Mouse (Mus musculus) midbrain, embryonic 10.5 days (tissue): ENCODE measurements around the gene Eddm3b. TPM values are rescaled to one million over a fixed set of nuclear protein-coding genes. Genes with fewer than 3 reads are reported as not detected.

Experiments
- DNase-seq: peaks from one replicate; pipeline ENCODE4 v3.0.0-alpha.2; 2017; ENCODE audit warnings: low spot score
- H3K27ac ChIP-seq: fragments of 300-500 bp; sonication (generic); replicated peaks from 2 replicates; pipeline ENCODE4 v1.5.1; 2016; ENCODE audit warnings: mild to moderate bottlenecking
- H3K27me3 ChIP-seq: fragments of 300-500 bp; sonication (generic); 2 replicates; pipeline ENCODE4 v1.6.1; 2016; ENCODE audit warnings: low read depth, mild to moderate bottlenecking; ENCODE audit not compliant: poor library complexity, severe bottlenecking
- H3K36me3 ChIP-seq: fragments of 300-500 bp; sonication (generic); 2 replicates; pipeline ENCODE4 v1.6.1; 2016; ENCODE audit warnings: mild to moderate bottlenecking, moderate library complexity
- H3K4me1 ChIP-seq: fragments of 300-500 bp; sonication (generic); 2 replicates; pipeline ENCODE4 v1.6.1; 2016
- H3K4me3 ChIP-seq: fragments of 300-500 bp; sonication (generic); 2 replicates; pipeline ENCODE4 v1.5.1; 2016; ENCODE audit warnings: mild to moderate bottlenecking, moderate library complexity
- H3K9me3 ChIP-seq: fragments of 300-500 bp; sonication (generic); replicated peaks from 2 replicates; pipeline ENCODE4 v1.6.1; 2016; ENCODE audit warnings: mild to moderate bottlenecking
- WGBS: fragments of 180-500 bp; shearing (Covaris S2); methylation state at CpG from one replicate; pipeline ENCODE4 v1.1.7; 2016; 5-methylcytosine and 5-hydroxymethylcytosine counted together
- polyA plus RNA-seq: library from polyadenylated mRNA; unstranded; fragments of >200 nt; fragmentation: Nextera tagmentation; extraction: Ambion mirVana; gene quantifications from 2 replicates; pipeline ENCODE4 v1.2.1, GENCODE M21; 2016

Gene Eddm3b
- polyA plus RNA-seq, 1 experiment from 2014 or later = 0.16 TPM

- Histone ChIP-seq H3K4me3 (no peak overlapping the region), H3K4me1 (no peaks in the 10 kb centered on the region), H3K36me3 (no peaks in the 10 kb centered on the region), H3K27me3 (no peaks in the 10 kb centered on the region), H3K9me3 (no peaks in the 10 kb centered on the region), H3K27ac (no peak overlapping the region)
- no peak for DNase-seq
- WGBS = 87% methylated on average over 4 of the region's 4 CpGs
These were observed 18.1 kb downstream of the Eddm3b start for GRCm38 (mm10) chr14:51132372-51132771.

DNA sequence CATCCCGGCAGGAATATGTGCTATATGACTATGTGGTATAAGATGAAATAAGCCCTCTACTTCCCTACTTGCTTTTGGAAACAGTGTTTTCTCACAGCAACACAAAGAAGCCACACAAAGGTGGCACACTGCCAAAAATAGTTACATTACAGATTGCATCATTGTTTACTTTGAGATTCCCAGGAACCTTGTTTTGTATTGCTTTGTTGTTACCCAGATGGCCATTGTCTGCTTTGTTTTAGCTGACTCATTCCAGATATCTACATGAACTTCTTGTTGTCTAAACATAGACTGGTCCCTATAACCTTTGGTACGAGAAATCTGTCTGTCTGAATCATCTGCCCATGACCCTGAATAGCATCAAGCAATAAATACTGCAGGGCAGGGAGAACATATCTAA is 26.1 kb downstream of the Eddm3b start:
- Histone ChIP-seq H3K4me1 (no peaks in the 10 kb centered on the region), H3K27ac (no peak overlapping the region), H3K9me3 (no peaks in the 10 kb centered on the region), H3K4me3 (no peak overlapping the region), H3K27me3 (no peaks in the 10 kb centered on the region), H3K36me3 (no peaks in the 10 kb centered on the region)
- WGBS = 86% methylated on average over 2 of the region's 2 CpGs
- DNase-seq = no peak

- no peak for DNase-seq
- no peaks in the 10 kb centered on the region for H3K36me3 ChIP-seq
- H3K27me3 ChIP-seq = no peaks in the 10 kb centered on the region
- H3K27ac ChIP-seq = no peak overlapping the region
- H3K4me3 ChIP-seq = no peak overlapping the region
- H3K9me3 ChIP-seq = no peaks in the 10 kb centered on the region
- WGBS = 87% methylated on average over 4 of the region's 4 CpGs
- H3K4me1 ChIP-seq = peaks cover 8% of the 10 kb centered on the region
These were observed 27.9 kb downstream of the Eddm3b start for GRCm38 (mm10) chr14:51142119-51142518.

GRCm38 (mm10) chr14:51142568-51142967 is 28.3 kb downstream of the Eddm3b start:
- DNase-seq = no peak
- H3K27ac ChIP-seq = no peak overlapping the region
- H3K27me3 ChIP-seq = no peaks in the 10 kb centered on the region
- H3K4me1 ChIP-seq = peaks cover 9% of the 10 kb centered on the region
- no peaks in the 10 kb centered on the region for H3K36me3 ChIP-seq
- no peaks in the 10 kb centered on the region for H3K9me3 ChIP-seq
- WGBS = 82% methylated on average over 3 of the region's 3 CpGs
- no peak overlapping the region for H3K4me3 ChIP-seq

DNA sequence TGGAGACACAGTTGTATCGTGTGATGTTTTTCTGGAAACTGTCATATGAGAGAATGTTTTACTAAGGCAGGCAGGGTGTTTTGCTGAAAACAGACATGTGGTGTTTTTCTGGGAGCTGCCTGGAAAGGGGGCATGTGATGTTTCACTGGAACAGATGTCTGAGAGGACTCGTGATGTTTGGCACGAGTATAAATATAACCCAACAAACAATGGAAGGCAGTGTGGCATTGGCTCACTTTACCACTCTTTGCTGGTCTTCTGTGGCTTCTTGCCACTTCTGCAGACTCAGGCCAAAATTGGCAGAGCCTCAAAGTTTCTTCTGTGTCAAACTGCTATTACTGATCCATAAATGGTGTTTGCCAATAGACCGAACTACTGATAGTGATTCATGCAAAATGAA is 29.1 kb downstream of the Eddm3b start:
- H3K4me1 ChIP-seq = peaks cover 9% of the 10 kb centered on the region
- DNase-seq = no peak
- no peaks in the 10 kb centered on the region for H3K27me3 ChIP-seq
- no peak overlapping the region for H3K4me3 ChIP-seq
- WGBS = 87% methylated on average over 4 of the region's 4 CpGs
- no peaks in the 10 kb centered on the region for H3K36me3 ChIP-seq
- no peak overlapping the region for H3K27ac ChIP-seq
- no peaks in the 10 kb centered on the region for H3K9me3 ChIP-seq

- no peaks in the 10 kb centered on the region for H3K27me3 ChIP-seq
- 89% methylated on average over 2 of the region's 2 CpGs for WGBS
- no peak for DNase-seq
- no peak overlapping the region for H3K27ac ChIP-seq
- H3K4me3 ChIP-seq = no peak overlapping the region
- no peaks in the 10 kb centered on the region for H3K9me3 ChIP-seq
- peaks cover 9% of the 10 kb centered on the region for H3K4me1 ChIP-seq
- no peaks in the 10 kb centered on the region for H3K36me3 ChIP-seq
These were observed 29.7 kb downstream of the Eddm3b start for GRCm38 (mm10) chr14:51143937-51144336.

DNA sequence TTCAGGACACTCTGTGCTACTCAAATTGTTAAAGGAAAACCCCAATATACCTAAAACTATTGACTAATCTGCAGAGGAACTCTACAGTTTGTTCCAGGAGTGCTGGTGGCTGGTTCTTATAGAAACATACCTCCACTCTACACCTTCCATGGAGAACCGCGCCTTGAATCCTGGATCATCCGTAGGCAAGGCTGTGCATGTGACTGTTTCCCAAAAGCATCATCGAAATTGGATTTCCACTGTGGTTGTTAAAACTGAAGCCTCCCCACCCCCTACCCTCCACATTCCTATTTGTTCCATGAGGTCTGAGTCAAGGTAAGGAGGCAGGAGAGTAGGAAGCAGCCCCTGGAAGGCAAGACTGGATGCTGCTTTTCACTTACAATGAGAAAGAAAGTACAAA is 30.2 kb downstream of the Eddm3b start:
- H3K4me1 ChIP-seq = peaks cover 9% of the 10 kb centered on the region
- no peaks in the 10 kb centered on the region for H3K27me3 ChIP-seq
- H3K4me3 ChIP-seq = no peak overlapping the region
- H3K9me3 ChIP-seq = no peaks in the 10 kb centered on the region
- 96% methylated on average over 4 of the region's 4 CpGs for WGBS
- no peak overlapping the region for H3K27ac ChIP-seq
- DNase-seq = no peak
- no peaks in the 10 kb centered on the region for H3K36me3 ChIP-seq

DNA sequence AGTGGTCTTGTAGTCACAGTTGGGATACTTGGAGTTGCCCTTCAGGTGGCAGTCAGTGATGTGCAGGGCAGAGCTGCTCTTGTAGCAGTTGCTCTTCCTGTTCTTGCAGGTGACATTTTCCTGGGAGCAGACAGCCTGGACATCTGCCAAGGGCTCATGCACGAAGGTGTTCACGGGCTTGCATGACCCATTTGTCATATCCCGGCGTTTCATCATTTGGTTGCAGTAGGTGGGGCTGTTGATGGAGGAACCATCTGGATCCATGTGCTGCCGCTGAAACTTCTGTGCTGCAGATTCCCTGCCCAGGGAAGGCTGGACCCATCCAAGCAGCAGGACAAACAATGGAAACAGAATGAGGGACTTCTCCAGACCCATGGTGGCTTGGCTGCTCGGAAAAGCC is 31.3 kb downstream of the Eddm3b start:
- Histone ChIP-seq H3K27ac (no peak overlapping the region), H3K27me3 (no peaks in the 10 kb centered on the region), H3K9me3 (no peaks in the 10 kb centered on the region), H3K4me1 (peaks cover 9% of the 10 kb centered on the region), H3K4me3 (no peak overlapping the region), H3K36me3 (no peaks in the 10 kb centered on the region)
- DNase-seq = no peak
- 94% methylated on average over 6 of the region's 6 CpGs for WGBS

GRCm38 (mm10) chr14:51146685-51147084 is 32.5 kb downstream of the Eddm3b start, which contains the start of gene Rnase1:
Rnase1 (minus strand) TSS chr14:51146785.
- H3K27me3 ChIP-seq = no peaks in the 10 kb centered on the region
- no peak for DNase-seq
- H3K36me3 ChIP-seq = no peaks in the 10 kb centered on the region
- H3K4me3 ChIP-seq = no peak within 1 kb of the TSS
- peaks cover 9% of the 10 kb centered on the region for H3K4me1 ChIP-seq
- no peaks in the 10 kb centered on the region for H3K9me3 ChIP-seq
- WGBS = 53% methylated on average over 2 of the region's 2 CpGs
- no peak within 1 kb of the TSS for H3K27ac ChIP-seq

GRCm38 (mm10) chr14:51148006-51148405 is 33.8 kb downstream of the Eddm3b start:
- no peak overlapping the region for H3K27ac ChIP-seq
- no peak for DNase-seq
- H3K4me1 ChIP-seq = peaks cover 9% of the 10 kb centered on the region
- no peak overlapping the region for H3K4me3 ChIP-seq
- no peaks in the 10 kb centered on the region for H3K27me3 ChIP-seq
- no peaks in the 10 kb centered on the region for H3K9me3 ChIP-seq
- 85% methylated on average over 3 of the region's 3 CpGs for WGBS
- H3K36me3 ChIP-seq = no peaks in the 10 kb centered on the region

DNA sequence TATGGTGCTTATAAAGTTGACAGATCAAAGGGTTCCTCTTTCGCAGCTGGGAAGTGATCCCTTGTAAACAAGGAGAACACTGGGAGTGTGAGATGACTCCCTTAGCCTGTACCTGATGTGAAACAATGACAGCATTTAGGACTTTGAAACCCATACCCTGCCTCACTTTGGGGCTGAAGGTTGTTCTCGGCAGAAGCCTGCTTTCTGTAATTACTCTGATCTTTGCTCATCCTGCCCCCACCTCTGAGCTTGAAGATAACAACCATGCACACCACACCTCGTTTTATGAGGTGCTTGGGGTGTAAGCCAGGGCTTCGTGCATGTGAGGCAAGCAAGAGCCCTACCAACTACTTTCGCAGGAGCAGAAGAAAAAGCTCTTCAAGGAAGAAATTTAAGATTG is 34.9 kb downstream of the Eddm3b start:
- WGBS = 78% methylated on average over 5 of the region's 5 CpGs
- no peaks in the 10 kb centered on the region for H3K36me3 ChIP-seq
- no peaks in the 10 kb centered on the region for H3K27me3 ChIP-seq
- no peak for DNase-seq
- H3K4me3 ChIP-seq = no peak overlapping the region
- no peaks in the 10 kb centered on the region for H3K9me3 ChIP-seq
- peaks cover 9% of the 10 kb centered on the region for H3K4me1 ChIP-seq
- H3K27ac ChIP-seq = no peak overlapping the region

DNA sequence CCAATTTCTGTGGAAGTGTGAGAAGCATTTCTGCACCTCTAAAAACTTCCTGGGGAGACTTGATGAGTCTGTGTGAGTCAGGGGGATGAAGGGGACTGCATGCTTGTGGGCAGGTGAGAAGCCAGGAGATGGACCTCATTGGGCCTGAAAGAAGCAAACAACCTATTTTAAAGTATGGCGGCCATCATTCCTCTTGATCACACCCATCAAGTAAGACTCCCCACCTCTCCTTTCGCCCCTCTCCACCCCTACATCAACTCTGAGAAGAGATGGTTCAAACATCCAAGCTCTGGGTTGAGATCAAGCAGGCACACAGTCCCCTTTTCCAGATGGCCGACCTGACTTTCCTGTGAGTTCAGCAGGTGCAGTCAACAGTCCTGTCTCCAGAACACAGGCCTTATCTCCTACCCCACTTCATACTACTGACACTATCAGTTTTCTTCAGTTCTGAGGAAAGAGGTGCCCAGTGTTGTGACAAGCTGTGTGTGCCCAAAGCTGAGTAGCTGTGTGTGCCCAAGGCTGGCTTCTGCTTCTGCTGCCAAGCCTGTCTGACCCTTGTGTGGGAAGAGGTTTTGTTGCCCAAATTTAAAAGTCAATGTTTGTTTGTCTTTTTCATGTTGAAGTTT is 36.1 kb downstream of the Eddm3b start:
- Histone ChIP-seq H3K36me3 (no peaks in the 10 kb centered on the region), H3K4me3 (no peak overlapping the region), H3K27me3 (no peaks in the 10 kb centered on the region), H3K27ac (no peak overlapping the region), H3K4me1 (peaks cover 9% of the 10 kb centered on the region), H3K9me3 (no peaks in the 10 kb centered on the region)
- no peak for DNase-seq
- 85% methylated on average over 3 of the region's 3 CpGs for WGBS

DNA sequence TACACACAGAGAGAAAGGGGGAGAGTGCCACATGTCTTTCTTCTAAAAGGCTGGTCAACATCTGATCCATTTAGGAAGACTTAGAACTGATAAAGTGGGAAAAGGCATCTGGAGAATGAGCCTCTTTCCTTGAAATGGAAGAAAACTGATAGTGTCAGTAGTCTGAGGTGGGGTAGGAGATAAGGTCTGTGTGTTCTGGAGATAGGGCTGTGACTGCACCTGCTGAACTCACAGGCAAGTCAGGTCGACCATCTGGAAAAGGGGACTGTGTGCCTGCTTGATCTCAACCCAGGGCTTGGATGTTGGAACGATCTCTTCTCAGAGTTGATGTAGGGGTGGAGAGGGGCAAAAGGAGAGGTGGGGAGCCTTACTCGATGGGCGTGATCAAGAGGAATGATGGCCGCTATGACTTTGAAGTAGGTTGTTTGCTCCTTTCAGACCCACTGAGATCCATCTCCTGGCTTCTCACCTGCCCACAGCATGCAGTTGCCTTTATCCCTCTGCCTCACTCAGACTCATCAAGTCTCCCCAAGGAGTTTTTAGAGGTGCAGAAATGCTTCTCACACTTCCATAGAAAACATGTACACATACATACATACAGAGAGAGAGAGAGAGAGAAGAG is 38.1 kb downstream of the Eddm3b start:
- Histone ChIP-seq H3K27ac (no peak overlapping the region), H3K4me3 (no peak overlapping the region), H3K9me3 (no peaks in the 10 kb centered on the region), H3K27me3 (no peaks in the 10 kb centered on the region), H3K4me1 (no peaks in the 10 kb centered on the region), H3K36me3 (no peaks in the 10 kb centered on the region)
- WGBS = 85% methylated on average over 5 of the region's 5 CpGs
- no peak for DNase-seq
